Mouse (Mus musculus): Measurements from ENCODE around the gene Mfrp.

Gene Mfrp

DNA sequence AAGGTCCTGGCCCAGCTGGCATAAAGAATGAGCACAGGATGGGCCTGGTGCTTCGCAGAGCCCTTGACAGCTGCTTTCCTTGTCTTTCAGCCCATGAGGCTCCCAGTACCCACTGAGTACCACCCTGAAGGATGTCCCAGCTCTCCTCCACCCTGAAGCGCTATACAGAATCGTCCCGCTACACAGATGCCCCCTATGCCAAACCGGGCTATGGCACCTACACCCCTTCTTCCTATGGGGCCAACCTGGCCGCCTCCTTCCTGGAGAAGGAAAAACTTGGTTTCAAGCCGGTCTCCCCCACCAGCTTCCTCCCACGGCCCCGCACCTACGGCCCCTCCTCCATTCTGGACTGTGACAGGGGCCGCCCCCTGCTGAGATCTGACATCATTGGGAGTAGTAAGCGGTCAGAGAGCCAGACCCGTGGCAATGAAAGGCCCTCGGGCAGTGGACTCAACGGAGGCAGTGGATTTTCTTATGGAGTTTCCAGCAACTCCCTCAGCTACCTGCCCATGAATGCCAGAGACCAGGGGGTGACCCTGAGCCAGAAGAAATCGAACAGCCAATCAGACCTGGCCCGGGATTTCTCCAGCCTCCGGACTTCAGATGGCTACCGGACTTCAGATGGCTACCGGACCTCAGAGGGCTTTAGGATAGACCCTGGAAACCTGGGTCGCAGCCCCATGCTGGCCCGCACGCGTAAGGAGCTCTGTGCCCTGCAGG is 26.1 kb upstream of the Mfrp start:
- TF ChIP-seq POU5F1 (IDR thresholded peaks at IDR 0.05; ENCODE audit: borderline replicate concordance, low read length) = no peak
- TF ChIP-seq NANOG (IDR thresholded peaks at IDR 0.05; ENCODE audit: borderline replicate concordance, low read length) = no peak
- no peak for TF ChIP-seq CTCF (conservative IDR thresholded peaks at IDR 0.05; ENCODE audit: low read length)

DNA sequence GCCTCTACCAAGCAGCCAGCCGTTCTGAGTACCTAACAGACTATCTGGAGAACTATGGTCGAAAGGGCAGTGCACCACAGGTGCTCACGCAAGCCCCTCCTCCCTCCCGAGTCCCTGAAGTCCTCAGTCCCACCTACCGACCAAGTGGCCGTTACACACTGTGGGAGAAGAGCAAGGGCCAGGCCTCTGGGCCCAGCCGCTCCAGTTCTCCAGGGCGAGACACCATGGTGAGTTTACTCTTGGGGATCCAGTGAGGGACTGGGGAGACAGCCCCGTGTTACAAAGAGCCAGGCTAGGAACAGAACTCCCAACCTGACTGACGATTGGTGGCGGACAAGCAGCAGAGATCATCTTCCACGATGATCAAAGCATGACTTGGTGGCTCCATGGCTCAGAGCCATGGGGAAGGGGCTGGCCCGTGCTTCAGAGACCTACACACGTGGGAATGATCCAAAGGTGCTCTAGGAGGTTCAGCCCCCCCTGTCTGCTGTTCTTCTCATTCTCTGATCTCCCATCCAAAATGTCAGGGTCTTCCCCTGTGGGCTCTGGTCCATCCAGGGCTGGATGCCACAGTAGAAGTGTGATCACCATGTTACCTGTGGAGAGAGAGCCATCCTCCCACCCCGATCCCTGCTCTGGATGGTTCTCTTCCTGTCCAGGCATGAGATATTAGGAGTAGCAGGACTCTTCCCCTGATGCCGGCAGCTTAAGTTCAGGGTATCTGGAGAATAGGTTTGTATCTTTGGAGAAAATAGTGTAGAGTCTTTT is 25.3 kb upstream of the Mfrp start:
- no peak for TF ChIP-seq CTCF (conservative IDR thresholded peaks at IDR 0.05; ENCODE audit: low read length)
- TF ChIP-seq NANOG (IDR thresholded peaks at IDR 0.05; ENCODE audit: borderline replicate concordance, low read length) = no peak
- no peak for TF ChIP-seq POU5F1 (IDR thresholded peaks at IDR 0.05; ENCODE audit: borderline replicate concordance, low read length)
- Histone ChIP-seq H3K36me3 (ENCODE audit: insufficient read depth, low read length) (no peaks in the 10 kb centered on the region), H3K4me3 (replicated peaks; ENCODE audit: low read length) (0 out of 2 replicates have a peak overlapping the region, but pooled peaks have one; percentile 20), H3K4me1 (replicated peaks; ENCODE audit: low read depth, low read length) (peaks cover 61% of the 10 kb centered on the region), H3K27me3 (ENCODE audit: insufficient read depth, low read length) (peaks cover 36% of the 10 kb centered on the region), H3K9me3 (ENCODE audit: low read length) (no peaks in the 10 kb centered on the region)

More for the DNA sequence above, 26.1 kb upstream of the Mfrp start:
- Histone ChIP-seq H3K9me3 (ENCODE audit: low read length) (no peaks in the 10 kb centered on the region), H3K36me3 (ENCODE audit: insufficient read depth, low read length) (no peaks in the 10 kb centered on the region), H3K27me3 (ENCODE audit: insufficient read depth, low read length) (peaks cover 36% of the 10 kb centered on the region), H3K4me3 (replicated peaks; ENCODE audit: low read length) (no peak overlapping the region; the same call in 1 of the 2 replicates), H3K4me1 (replicated peaks; ENCODE audit: low read depth, low read length) (peaks cover 68% of the 10 kb centered on the region)

DNA sequence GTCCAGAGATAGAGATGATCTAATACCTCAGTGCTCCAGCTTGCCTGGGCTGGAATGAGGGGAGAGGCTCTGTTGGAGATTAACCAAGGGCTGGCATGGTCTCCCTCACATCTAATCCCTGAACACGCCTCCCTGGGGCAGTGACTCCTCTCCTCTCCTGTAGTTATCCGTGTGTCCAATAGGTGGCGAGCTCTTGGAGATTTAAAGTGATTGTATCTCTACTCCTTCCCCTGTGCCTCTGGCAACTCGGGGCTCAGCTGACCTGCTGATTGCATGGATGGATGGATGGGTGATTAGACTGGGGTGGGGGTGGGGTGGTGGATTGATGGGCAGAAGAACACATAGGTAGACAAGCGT is 24.8 kb upstream of the Mfrp start:
- peak; percentile 78 for TF ChIP-seq CTCF (conservative IDR thresholded peaks at IDR 0.05; ENCODE audit: low read length)
- TF ChIP-seq POU5F1 (IDR thresholded peaks at IDR 0.05; ENCODE audit: borderline replicate concordance, low read length) = no peak
- no peak for TF ChIP-seq NANOG (IDR thresholded peaks at IDR 0.05; ENCODE audit: borderline replicate concordance, low read length)
- H3K27me3 ChIP-seq (ENCODE audit: insufficient read depth, low read length) = peaks cover 39% of the 10 kb centered on the region
- H3K9me3 ChIP-seq (ENCODE audit: low read length) = no peaks in the 10 kb centered on the region
- H3K4me3 ChIP-seq (replicated peaks; ENCODE audit: low read length) = no peak overlapping the region
- H3K36me3 ChIP-seq (ENCODE audit: insufficient read depth, low read length) = no peaks in the 10 kb centered on the region
- peaks cover 57% of the 10 kb centered on the region for H3K4me1 ChIP-seq (replicated peaks; ENCODE audit: low read depth, low read length)

DNA sequence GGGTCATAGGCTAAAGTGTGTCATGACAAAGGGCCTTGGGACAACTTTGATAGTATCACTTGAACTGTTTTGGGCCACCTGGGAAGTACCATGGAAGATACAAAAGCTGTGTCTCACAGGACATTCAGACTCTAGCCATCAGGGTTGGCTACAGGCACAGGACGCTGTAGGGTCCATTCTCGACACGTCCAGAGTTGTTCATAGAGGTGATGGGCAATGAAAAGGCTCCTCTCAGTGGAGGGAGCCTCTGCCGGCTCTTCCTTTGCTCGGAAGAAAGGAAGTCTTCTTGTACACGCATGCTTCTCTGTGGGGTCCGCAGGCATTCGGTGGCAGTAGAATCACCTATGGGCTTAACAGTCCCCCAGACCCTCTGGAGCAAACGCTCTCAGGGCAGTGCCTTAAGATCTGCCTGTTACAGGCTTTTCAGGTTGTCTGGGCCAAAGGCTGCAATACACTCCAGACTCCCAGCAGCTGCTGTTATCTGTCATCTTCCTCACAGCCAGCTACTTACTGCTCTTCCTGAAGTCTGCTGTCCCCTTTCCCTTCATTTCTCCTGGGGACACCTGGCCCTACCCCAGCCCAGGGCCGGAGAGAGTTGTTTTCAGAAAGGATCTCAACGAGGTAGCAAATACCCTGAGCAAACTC is 24.1 kb upstream of the Mfrp start:
- TF ChIP-seq CTCF (conservative IDR thresholded peaks at IDR 0.05; ENCODE audit: low read length) (no peak), POU5F1 (IDR thresholded peaks at IDR 0.05; ENCODE audit: borderline replicate concordance, low read length) (no peak), NANOG (IDR thresholded peaks at IDR 0.05; ENCODE audit: borderline replicate concordance, low read length) (no peak)
- Histone ChIP-seq H3K4me1 (replicated peaks; ENCODE audit: low read depth, low read length) (peaks cover 50% of the 10 kb centered on the region), H3K36me3 (ENCODE audit: insufficient read depth, low read length) (no peaks in the 10 kb centered on the region), H3K27me3 (ENCODE audit: insufficient read depth, low read length) (peaks cover 46% of the 10 kb centered on the region), H3K9me3 (ENCODE audit: low read length) (no peaks in the 10 kb centered on the region), H3K4me3 (replicated peaks; ENCODE audit: low read length) (no peak overlapping the region)

DNA sequence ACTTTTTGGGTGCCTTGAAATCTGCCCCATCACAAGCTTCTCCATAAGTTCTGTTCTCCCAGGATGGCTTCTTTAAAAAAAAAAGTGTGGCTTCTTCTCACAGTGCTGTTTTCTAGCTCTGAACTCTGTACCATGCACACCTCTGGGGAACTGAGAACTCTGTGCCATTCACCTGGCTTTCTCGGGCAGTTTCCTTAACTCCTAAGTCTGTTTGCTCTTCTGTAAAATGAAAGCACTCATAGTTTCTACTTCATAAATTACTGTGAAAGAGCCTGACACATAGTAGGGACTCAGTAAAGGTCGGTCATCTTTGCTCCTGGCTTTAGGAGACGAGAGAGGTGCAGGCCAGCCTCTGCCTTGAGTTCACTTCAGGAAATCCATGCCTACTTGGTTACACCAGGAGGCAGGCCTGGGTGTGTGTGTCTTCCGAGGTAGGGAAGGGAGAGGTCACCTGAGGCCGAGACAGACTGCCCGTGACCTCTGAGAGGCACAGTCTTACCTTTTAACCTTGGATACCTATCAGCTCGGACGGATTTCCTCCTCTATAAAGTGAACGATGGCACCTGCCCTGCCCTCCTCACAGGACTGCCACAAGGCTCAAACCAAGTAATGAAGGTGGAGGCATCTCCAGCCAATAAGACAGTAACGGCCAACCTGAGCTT is 23.3 kb upstream of the Mfrp start:
- no peak overlapping the region for H3K4me3 ChIP-seq (replicated peaks; ENCODE audit: low read length)
- TF ChIP-seq CTCF (conservative IDR thresholded peaks at IDR 0.05; ENCODE audit: low read length) = no peak

DNA sequence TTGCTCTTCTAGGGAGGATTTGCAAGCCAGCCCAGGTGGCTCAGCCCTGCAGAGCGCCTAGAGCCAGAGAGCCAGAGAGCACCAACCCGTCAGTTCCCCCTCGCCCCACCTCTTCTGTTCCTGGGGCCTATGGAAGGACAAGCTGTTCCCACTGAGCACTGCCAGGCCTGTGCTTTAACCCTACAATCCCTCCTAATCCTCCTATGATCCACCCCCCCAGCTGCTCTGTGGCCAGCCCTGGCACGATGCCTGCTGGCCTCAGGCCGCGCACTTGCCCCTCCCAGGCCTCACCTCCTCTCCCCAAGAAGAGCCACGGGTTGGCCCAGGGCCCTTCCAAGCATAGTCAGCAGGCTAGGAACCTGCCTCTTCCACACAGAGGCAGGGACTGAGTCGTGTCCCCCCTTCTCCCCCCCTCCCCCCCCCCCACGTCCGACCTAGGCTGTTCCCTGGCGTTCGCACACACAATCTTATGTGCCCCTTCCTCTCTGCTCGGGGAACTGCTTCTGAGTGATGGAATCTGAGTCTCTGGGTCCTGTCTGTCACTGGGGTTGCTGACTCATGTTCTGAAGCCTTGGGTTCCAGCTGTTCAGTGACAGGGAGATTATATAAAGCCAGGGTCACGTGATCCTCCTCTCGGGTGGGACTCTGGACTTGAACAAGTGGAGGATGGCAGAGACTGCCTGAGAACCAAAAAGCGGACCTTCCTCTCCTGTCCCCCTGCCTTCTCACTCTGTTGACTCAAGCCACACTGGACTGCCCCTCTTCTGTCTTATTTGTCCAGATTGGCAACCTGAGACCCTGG is 22.4 kb upstream of the Mfrp start:
- Histone ChIP-seq H3K27me3 (ENCODE audit: insufficient read depth, low read length) (peaks cover 63% of the 10 kb centered on the region), H3K4me1 (replicated peaks; ENCODE audit: low read depth, low read length) (peaks cover 52% of the 10 kb centered on the region), H3K36me3 (ENCODE audit: insufficient read depth, low read length) (no peaks in the 10 kb centered on the region), H3K4me3 (replicated peaks; ENCODE audit: low read length) (no peak overlapping the region), H3K9me3 (ENCODE audit: low read length) (no peaks in the 10 kb centered on the region)
- no peak for TF ChIP-seq CTCF (conservative IDR thresholded peaks at IDR 0.05; ENCODE audit: low read length)

More for the DNA sequence above, 23.3 kb upstream of the Mfrp start:
- H3K4me1 ChIP-seq (replicated peaks; ENCODE audit: low read depth, low read length) = peaks cover 44% of the 10 kb centered on the region
- H3K9me3 ChIP-seq (ENCODE audit: low read length) = no peaks in the 10 kb centered on the region
- H3K36me3 ChIP-seq (ENCODE audit: insufficient read depth, low read length) = no peaks in the 10 kb centered on the region
- H3K27me3 ChIP-seq (ENCODE audit: insufficient read depth, low read length) = peaks cover 54% of the 10 kb centered on the region

DNA sequence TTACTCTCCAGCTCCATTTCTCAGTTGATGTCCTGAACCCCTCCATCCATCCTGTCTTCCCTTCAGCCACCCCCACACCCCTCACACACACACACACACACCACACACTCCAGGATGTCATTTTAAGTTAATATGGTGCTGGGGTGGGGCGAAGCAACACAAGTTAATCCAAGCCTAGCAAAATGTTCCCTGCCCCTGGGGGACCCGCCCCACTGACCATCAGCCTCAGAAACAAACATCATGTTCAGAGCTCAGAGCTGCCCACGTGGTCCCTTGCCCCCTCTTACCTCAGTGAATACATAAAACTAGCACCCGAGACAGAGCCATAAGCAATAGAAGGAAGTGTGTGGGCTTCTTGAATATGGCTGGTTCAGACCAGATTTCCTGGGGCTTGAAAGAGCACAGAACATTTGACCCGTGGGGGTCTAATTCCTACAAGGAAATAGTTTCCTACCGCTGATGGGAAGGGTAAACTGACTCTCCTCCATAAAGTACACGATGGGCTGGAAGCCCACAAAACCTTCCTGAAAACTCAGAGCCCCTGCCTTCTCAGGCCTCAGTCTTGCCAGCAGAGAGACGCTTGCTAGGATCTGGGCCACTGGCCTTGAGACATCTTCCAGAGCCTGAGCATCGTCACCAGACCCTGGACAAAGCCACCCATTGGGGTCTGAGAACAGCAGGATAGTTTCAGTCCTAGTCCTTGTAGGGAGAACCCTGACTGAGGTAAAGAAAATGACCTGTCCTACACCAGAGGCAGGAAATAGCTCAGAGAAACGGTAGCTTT is 21.3 kb upstream of the Mfrp start:
- no peak for TF ChIP-seq CTCF (conservative IDR thresholded peaks at IDR 0.05; ENCODE audit: low read length)
- TF ChIP-seq POU5F1 (IDR thresholded peaks at IDR 0.05; ENCODE audit: borderline replicate concordance, low read length) = no peak
- no peak for TF ChIP-seq NANOG (IDR thresholded peaks at IDR 0.05; ENCODE audit: borderline replicate concordance, low read length)
- Histone ChIP-seq H3K27me3 (ENCODE audit: insufficient read depth, low read length) (peaks cover 72% of the 10 kb centered on the region), H3K36me3 (ENCODE audit: insufficient read depth, low read length) (no peaks in the 10 kb centered on the region), H3K4me1 (replicated peaks; ENCODE audit: low read depth, low read length) (peaks cover 47% of the 10 kb centered on the region), H3K4me3 (replicated peaks; ENCODE audit: low read length) (no peak overlapping the region), H3K9me3 (ENCODE audit: low read length) (no peaks in the 10 kb centered on the region)
